Mouse (Mus musculus) spleen, adult 2 months (tissue): ENCODE data around the gene Polr2c.

Experiments used
- CTCF ChIP-seq: fragments of 200-500 bp; IDR thresholded peaks from 2 replicates; pipeline ENCODE4 v1.5.1; 2011; ENCODE audit warnings: mild to moderate bottlenecking, inconsistent platforms; ENCODE audit not compliant: insufficient read depth, insufficient read length, insufficient replicate concordance; ENCODE audit errors: extremely low read depth
- POLR2A ChIP-seq: fragments of 200-500 bp; IDR thresholded peaks from 2 replicates; pipeline ENCODE4 v1.6.1; 2011; ENCODE audit warnings: low read depth, low read length, inconsistent platforms

DNA sequence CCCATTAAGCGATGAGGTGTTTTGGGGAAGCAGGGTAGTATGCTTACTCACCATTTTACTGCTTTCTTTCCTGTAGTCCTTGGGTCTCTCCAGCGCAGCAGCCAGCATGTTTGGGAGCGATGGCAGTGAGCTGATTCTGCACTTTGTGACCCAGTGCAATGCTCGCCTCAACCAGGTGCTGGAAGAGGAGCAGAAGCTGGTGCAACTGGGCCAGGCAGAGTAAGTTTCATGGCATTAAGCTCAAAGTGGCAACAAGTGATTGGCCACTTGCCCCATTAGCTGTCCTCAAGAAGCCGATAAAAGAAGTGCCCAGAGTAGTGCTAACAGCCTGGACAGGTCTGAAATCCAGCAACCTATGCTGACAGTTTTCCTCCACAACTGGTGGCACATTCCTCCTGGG is 7.2 kb upstream of the Polr2c start:
- TF ChIP-seq CTCF = no peak
- no peak for TF ChIP-seq POLR2A
